Mouse (Mus musculus) MEL (cell line): Measurements from ENCODE around the gene Gpx1. TPM values are rescaled to one million over a fixed set of nuclear protein-coding genes. Genes with fewer than 3 reads are reported as not detected.
A peak's percentile ranks its signal among the peaks of the same experiment; 100 is the strongest.

Source experiments
- DNase-seq: peaks from one replicate; pipeline ENCODE4 v3.0.0; 2011; ENCODE audit warnings: low read depth, low spot score
- H3K27ac ChIP-seq: 2 replicates; pipeline ENCODE4 v1.5.1; 2012; ENCODE audit warnings: low read depth, mild to moderate bottlenecking, control low read depth, low read length, moderate library complexity; ENCODE audit not compliant: control insufficient read depth
- H3K27me3 ChIP-seq, 2 experiments: fragments of 150-350 bp in 1 of 2; sonication (generic) in 1 of 2; 2 replicates each; pipeline ENCODE4 v1.6.1; 2012; ENCODE audit warnings: low read length in 2 of 2, mild to moderate bottlenecking in 2 of 2, improper control_type of control experiment in 1 of 2, moderate library complexity in 1 of 2; ENCODE audit not compliant: insufficient read depth in 2 of 2, control insufficient read depth in 1 of 2
- H3K36me3 ChIP-seq, 2 experiments: 2 replicates each; pipeline ENCODE4 v1.6.1; 2012 to 2014; ENCODE audit warnings: low read length in 2 of 2, improper control_type of control experiment in 1 of 2, inconsistent platforms in 1 of 2, mild to moderate bottlenecking in 1 of 2; ENCODE audit not compliant: insufficient read depth in 2 of 2, control insufficient read depth in 1 of 2
- H3K4me1 ChIP-seq, 2 experiments: fragments of 150-350 bp in 1 of 2; sonication (generic) in 1 of 2; 2 replicates each; pipeline ENCODE4 v1.6.1; 2012; ENCODE audit warnings: low read length in 2 of 2, improper control_type of control experiment in 1 of 2, mild to moderate bottlenecking in 1 of 2; ENCODE audit not compliant: insufficient read depth in 2 of 2, control insufficient read depth in 1 of 2
- H3K4me3 ChIP-seq, 2 experiments: fragments of 150-350 bp in 1 of 2; sonication (generic) in 1 of 2; 2 replicates each; pipeline ENCODE4 v1.5.1; 2012; ENCODE audit warnings: low read depth in 2 of 2, low read length in 2 of 2, mild to moderate bottlenecking in 2 of 2, moderate library complexity in 2 of 2, control low read depth in 1 of 2, improper control_type of control experiment in 1 of 2; ENCODE audit not compliant: control insufficient read depth in 1 of 2, insufficient read depth in 1 of 2
- H3K79me2 ChIP-seq: 2 replicates; pipeline ENCODE4 v1.6.1; 2012; ENCODE audit warnings: mild to moderate bottlenecking, low read length, moderate library complexity; ENCODE audit not compliant: control insufficient read depth, poor library complexity, insufficient read depth
- H3K9ac ChIP-seq: 2 replicates; pipeline ENCODE4 v1.6.1; 2012; ENCODE audit warnings: low read depth, mild to moderate bottlenecking, control low read depth, low read length, moderate library complexity; ENCODE audit not compliant: control insufficient read depth, poor library complexity, severe bottlenecking
- H3K9me3 ChIP-seq: fragments of 150-350 bp; sonication (generic); replicated peaks from 2 replicates; pipeline ENCODE4 v1.6.1; 2012; ENCODE audit warnings: mild to moderate bottlenecking, low read length, improper control_type of control experiment, moderate library complexity; ENCODE audit not compliant: insufficient read depth
- BHLHE40 ChIP-seq: IDR thresholded peaks from 2 replicates; pipeline ENCODE4 v1.6.1; 2012; ENCODE audit warnings: low read depth, mild to moderate bottlenecking, inconsistent platforms, low read length, improper control_type of control experiment, borderline replicate concordance
- CHD1 ChIP-seq: IDR thresholded peaks from 2 replicates; pipeline ENCODE4 v1.6.1; 2012; ENCODE audit warnings: low read depth, mild to moderate bottlenecking, inconsistent platforms, low read length, improper control_type of control experiment
- CTCF ChIP-seq, 3 experiments: IDR thresholded peaks in 2 of 3; conservative IDR thresholded peaks in 1 of 3; 2 replicates each; pipeline ENCODE4 v1.5.1; 2011 to 2012; ENCODE audit warnings: low read length in 3 of 3, low read depth in 2 of 3, mild to moderate bottlenecking in 2 of 3, improper control_type of control experiment in 1 of 3, inconsistent platforms in 1 of 3, mixed read lengths in 1 of 3, moderate library complexity in 1 of 3; ENCODE audit not compliant: control insufficient read depth in 1 of 3, insufficient read depth in 1 of 3, poor library complexity in 1 of 3, severe bottlenecking in 1 of 3
- E2F4 ChIP-seq: IDR thresholded peaks from 2 replicates; pipeline ENCODE4 v1.6.1; 2011; ENCODE audit warnings: low read depth, low read length, improper control_type of control experiment, borderline replicate concordance
- ELF1 ChIP-seq: IDR thresholded peaks from 2 replicates; pipeline ENCODE4 v1.6.1; 2014; ENCODE audit warnings: low read depth, mild to moderate bottlenecking, inconsistent platforms, low read length, improper control_type of control experiment, moderate library complexity
- EP300 ChIP-seq, 2 experiments: IDR thresholded peaks; 2 replicates each; pipeline ENCODE4 v1.6.1; 2011; ENCODE audit warnings: improper control_type of control experiment in 2 of 2, low read length in 2 of 2, low read depth in 1 of 2, mild to moderate bottlenecking in 1 of 2
- ETS1 ChIP-seq: IDR thresholded peaks from 2 replicates; pipeline ENCODE4 v1.6.1; 2012; ENCODE audit warnings: low read depth, mild to moderate bottlenecking, inconsistent platforms, low read length, improper control_type of control experiment, moderate library complexity
- GABPA ChIP-seq: IDR thresholded peaks from 2 replicates; pipeline ENCODE4 v1.6.1; 2012; ENCODE audit warnings: low read depth, mild to moderate bottlenecking, inconsistent platforms, low read length, improper control_type of control experiment, moderate library complexity
- GATA1 ChIP-seq: IDR thresholded peaks from 2 replicates; pipeline ENCODE4 v1.6.1; 2011; ENCODE audit warnings: low read depth, low read length, improper control_type of control experiment
- HCFC1 ChIP-seq: IDR thresholded peaks from 2 replicates; pipeline ENCODE4 v1.6.1; 2012; ENCODE audit warnings: low read depth, mild to moderate bottlenecking, inconsistent platforms, low read length, improper control_type of control experiment, moderate library complexity
- MAFK ChIP-seq: IDR thresholded peaks from 2 replicates; pipeline ENCODE4 v1.6.1; 2011; ENCODE audit warnings: low read depth, mild to moderate bottlenecking, low read length, improper control_type of control experiment, borderline replicate concordance
- MXI1 ChIP-seq: IDR thresholded peaks from 2 replicates; pipeline ENCODE4 v1.6.1; 2011; ENCODE audit warnings: mild to moderate bottlenecking, low read depth, low read length, improper control_type of control experiment
- MYB ChIP-seq: IDR thresholded peaks from 2 replicates; pipeline ENCODE4 v1.6.1; 2011; ENCODE audit warnings: mild to moderate bottlenecking, low read depth, low read length, improper control_type of control experiment
- MYC ChIP-seq: IDR thresholded peaks from 2 replicates; pipeline ENCODE4 v1.6.1; 2011; ENCODE audit warnings: low read depth, mild to moderate bottlenecking, low read length, improper control_type of control experiment, moderate library complexity
- NELFE ChIP-seq: IDR thresholded peaks from 2 replicates; pipeline ENCODE4 v1.6.1; 2011; ENCODE audit warnings: low read depth, low read length, improper control_type of control experiment
- POLR2A ChIP-seq, 2 experiments: IDR thresholded peaks; 2 replicates each; pipeline ENCODE4 v1.6.1; 2011 to 2012; ENCODE audit warnings: low read length in 2 of 2, mild to moderate bottlenecking in 2 of 2, control low read depth in 1 of 2, improper control_type of control experiment in 1 of 2, low read depth in 1 of 2, moderate library complexity in 1 of 2; ENCODE audit not compliant: control insufficient read depth in 1 of 2, insufficient read depth in 1 of 2, poor library complexity in 1 of 2
- POLR2AphosphoS2 ChIP-seq: IDR thresholded peaks from 2 replicates; pipeline ENCODE4 v1.6.1; 2011; ENCODE audit warnings: low read length, improper control_type of control experiment
- RAD21 ChIP-seq: IDR thresholded peaks from 2 replicates; pipeline ENCODE4 v1.6.1; 2011; ENCODE audit warnings: mild to moderate bottlenecking, low read depth, low read length, improper control_type of control experiment
- RCOR1 ChIP-seq: IDR thresholded peaks from 2 replicates; pipeline ENCODE4 v1.6.1; 2012; ENCODE audit warnings: low read depth, mild to moderate bottlenecking, inconsistent platforms, low read length, improper control_type of control experiment
- SIN3A ChIP-seq: IDR thresholded peaks from 2 replicates; pipeline ENCODE4 v1.6.1; 2012; ENCODE audit warnings: low read length, improper control_type of control experiment, inconsistent platforms
- SMC3 ChIP-seq: IDR thresholded peaks from 2 replicates; pipeline ENCODE4 v1.6.1; 2011; ENCODE audit warnings: low read depth, low read length, improper control_type of control experiment
- TAL1 ChIP-seq: IDR thresholded peaks from 2 replicates; pipeline ENCODE4 v1.6.1; 2012; ENCODE audit warnings: mild to moderate bottlenecking, inconsistent platforms, low read length, moderate library complexity, mixed read lengths
- TBP ChIP-seq: IDR thresholded peaks from 2 replicates; pipeline ENCODE4 v1.8.0; 2011; ENCODE audit warnings: low read depth, low read length, improper control_type of control experiment
- UBTF ChIP-seq: IDR thresholded peaks from 2 replicates; pipeline ENCODE4 v1.6.1; 2012; ENCODE audit warnings: low read depth, mild to moderate bottlenecking, inconsistent platforms, low read length, improper control_type of control experiment, moderate library complexity, borderline replicate concordance; ENCODE audit not compliant: insufficient read depth
- USF1 ChIP-seq: IDR thresholded peaks from 2 replicates; pipeline ENCODE4 v1.6.1; 2014; ENCODE audit warnings: low read depth, mild to moderate bottlenecking, inconsistent platforms, low read length, improper control_type of control experiment, moderate library complexity
- USF2 ChIP-seq, 2 experiments: IDR thresholded peaks; 2 replicates each; pipeline ENCODE4 v1.6.1; 2011 to 2012; ENCODE audit warnings: improper control_type of control experiment in 2 of 2, low read length in 2 of 2, borderline replicate concordance in 1 of 2, inconsistent platforms in 1 of 2, low read depth in 1 of 2, mild to moderate bottlenecking in 1 of 2; ENCODE audit not compliant: insufficient read depth in 1 of 2
- ZC3H11A ChIP-seq: IDR thresholded peaks from 2 replicates; pipeline ENCODE4 v1.6.1; 2012; ENCODE audit warnings: low read depth, mild to moderate bottlenecking, inconsistent platforms, low read length, improper control_type of control experiment
- ZKSCAN1 ChIP-seq: IDR thresholded peaks from 2 replicates; pipeline ENCODE4 v1.6.1; 2012; ENCODE audit warnings: low read depth, mild to moderate bottlenecking, inconsistent platforms, low read length, improper control_type of control experiment, moderate library complexity
- ZMIZ1 ChIP-seq: IDR thresholded peaks from 2 replicates; pipeline ENCODE4 v1.6.1; 2012; ENCODE audit warnings: low read depth, mild to moderate bottlenecking, inconsistent platforms, low read length, improper control_type of control experiment, moderate library complexity
- ZNF384 ChIP-seq: IDR thresholded peaks from 2 replicates; pipeline ENCODE4 v1.6.1; 2012; ENCODE audit warnings: low read depth, mild to moderate bottlenecking, inconsistent platforms, low read length, improper control_type of control experiment
- polyA plus RNA-seq, 2 experiments: library from polyadenylated mRNA; stranded (reverse) in 1 of 2; unstranded in 1 of 2; fragments of >175 nt in 1 of 2; fragments of >200 nt in 1 of 2; gene quantifications; 2 replicates each; pipeline versions ENCODE4 v1.2.1 to v1.2.4; 2012; ENCODE audit warnings: low replicate concordance in 2 of 2, low read depth in 1 of 2; ENCODE audit not compliant: insufficient read length in 2 of 2, insufficient read depth in 1 of 2, missing spikeins in 1 of 2
- total RNA-seq: library from RNA; depleted of rRNA; stranded (reverse); fragments of 300-350 nt; gene quantifications from 2 replicates; pipeline ENCODE4 v1.2.3, GENCODE M21; 2012

The Gpx1 gene
- total and polyA plus RNA-seq, 3 experiments, result 1,085 to 1,351 (median 1,266) TPM

GRCm38 (mm10) chr9:108341801-108342200, 3.1 kb downstream of the Gpx1 start:
- peak; percentile 55 for DNase-seq
- Histone ChIP-seq H3K9me3 (no peaks in the 10 kb centered on the region), H3K27me3 (no peaks in the 10 kb centered on the region), H3K4me3 (peak overlapping the region; percentile 15 to 19), H3K4me1 (peaks cover 25 to 55% of the 10 kb centered on the region in 2 experiments), H3K79me2 (peaks cover 17% of the 10 kb centered on the region), H3K27ac (peak overlapping the region; percentile 98), H3K36me3 (peaks cover 0 to 50% of the 10 kb centered on the region in 2 experiments; a peak in 2 of 4 replicates), H3K9ac (peak overlapping the region; percentile 63)
- 0 out of 2 replicates have a peak, but pooled peaks have one; percentile 7 for TF ChIP-seq TBP
- no peak for TF ChIP-seq CHD1
- TF ChIP-seq MXI1, result peak; percentile 48; the same call in 1 of the 2 replicates

GRCm38 (mm10) chr9:108342301-108342831, 3.7 kb downstream of the Gpx1 start:
- DNase-seq, result peak; percentile 85
- Histone ChIP-seq H3K79me2 (peaks cover 21% of the 10 kb centered on the region), H3K9me3 (no peaks in the 10 kb centered on the region), H3K4me1 (peaks cover 25 to 55% of the 10 kb centered on the region in 2 experiments), H3K4me3 (peak overlapping the region; percentile 15 to 30; a peak in 3 of 4 replicates), H3K36me3 (peaks cover 0 to 50% of the 10 kb centered on the region in 2 experiments; a peak in 2 of 4 replicates), H3K27me3 (no peaks in the 10 kb centered on the region), H3K9ac (peak overlapping the region; percentile 63), H3K27ac (peak overlapping the region; percentile 98)
- TF ChIP-seq SMC3 (no peak), NELFE (no peak), POLR2A (IDR thresholded peaks at IDR 0.05; ENCODE audit: control insufficient read depth in 1 of 2, insufficient read depth in 1 of 2, low read depth in 1 of 2, low read length in 2 of 2, poor library complexity in 1 of 2) (no peak; a peak in 1 of 4 replicates), ELF1 (peak; percentile 77), ZMIZ1 (no peak), RCOR1 (no peak), EP300 (IDR thresholded peaks at IDR 0.05; ENCODE audit: low read depth in 1 of 2, low read length in 2 of 2) (peak; percentile 80 to 84), CHD1 (peak; percentile 92; the same call in 1 of the 2 replicates), CTCF (IDR thresholded peaks at IDR 0.05 in 2 of 3, conservative IDR thresholded peaks at IDR 0.05 in 1 of 3; ENCODE audit: control insufficient read depth in 1 of 3, insufficient read depth in 1 of 3, low read depth in 2 of 3, low read length in 3 of 3, poor library complexity in 1 of 3, severe bottlenecking in 1 of 3) (peak in 1 of 3 experiments; percentile 37; a peak in 2 of 6 replicates), ZNF384 (peak; percentile 90), HCFC1 (peak; percentile 46; the same call in 1 of the 2 replicates), ZC3H11A (peak; percentile 6; the same call in 1 of the 2 replicates), RAD21 (peak; percentile 44), TBP (0 out of 2 replicates have a peak, but pooled peaks have one; percentile 47), USF2 (IDR thresholded peaks at IDR 0.05; ENCODE audit: borderline replicate concordance in 1 of 2, insufficient read depth in 1 of 2, low read depth in 1 of 2, low read length in 2 of 2) (no peak), ETS1 (peak; percentile 92), BHLHE40 (no peak), GATA1 (peak; percentile 77), MYC (peak; percentile 75), MXI1 (peak; percentile 53; the same call in 1 of the 2 replicates), E2F4 (no peak), MAFK (peak; percentile 56; the same call in 1 of the 2 replicates), MYB (peak; percentile 48), SIN3A (peak; percentile 96), UBTF (no peak), ZKSCAN1 (peak; percentile 15; the same call in 1 of the 2 replicates), USF1 (no peak), TAL1 (peak; percentile 30; the same call in 1 of the 2 replicates), POLR2AphosphoS2 (no peak), GABPA (no peak)
